Mouse (Mus musculus): ENCODE measurements around the gene Ube2o.
"Not testable (repeated sequence)": the region's sequence is repeated elsewhere in the genome, so short reads cannot be mapped to it uniquely, and the experiment has no call there.

The Ube2o gene

DNA sequence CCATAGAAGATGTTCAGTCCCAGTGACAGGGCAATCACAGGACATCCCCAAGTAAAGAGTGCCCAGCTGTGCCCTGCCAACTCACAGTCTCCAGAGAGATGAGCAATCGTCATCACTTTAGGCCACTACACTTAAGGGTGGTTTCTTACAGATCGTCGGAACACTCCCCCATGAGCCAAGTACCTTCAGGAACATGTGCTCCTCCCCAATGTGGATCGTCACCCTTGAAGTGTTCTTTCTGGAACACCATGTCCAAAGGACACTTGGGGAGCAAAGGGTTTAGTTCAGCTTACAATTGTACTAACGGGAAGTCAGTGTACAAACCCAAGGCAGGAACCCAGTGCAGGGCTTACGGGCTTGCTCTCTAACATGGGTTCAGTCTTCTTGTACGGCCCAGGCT lies 69.1 kb downstream of the Ube2o start:
- no peak for DNase-seq (ENCODE audit: low spot score)

DNA sequence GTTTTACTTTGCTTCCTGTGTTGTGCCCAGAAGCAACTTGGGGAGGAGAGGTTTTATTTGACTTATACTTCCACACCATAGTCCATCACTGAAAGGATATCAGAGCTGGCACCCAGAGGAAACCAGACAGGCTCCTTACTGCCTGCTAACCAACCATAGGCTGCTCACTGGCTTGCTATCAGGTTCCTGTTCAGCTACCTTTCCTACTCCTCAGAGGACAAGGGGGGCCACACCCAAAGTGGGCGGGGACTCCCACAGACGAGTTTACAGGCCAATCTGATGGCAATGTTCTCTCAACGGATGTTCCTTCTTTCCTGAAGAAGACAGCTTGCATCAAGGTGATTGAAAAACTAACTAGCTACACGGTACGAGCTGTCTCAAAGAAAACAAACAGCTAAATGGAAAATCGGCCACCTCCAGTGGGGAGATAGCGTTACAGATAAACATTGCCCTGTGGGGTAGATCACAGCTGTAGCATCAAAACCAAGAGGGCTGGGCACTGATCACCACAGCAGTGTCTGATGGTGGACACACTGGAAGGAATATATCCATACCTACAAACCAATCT lies 69.9 kb downstream of the Ube2o start:
- no peak for DNase-seq (ENCODE audit: low spot score)

DNA sequence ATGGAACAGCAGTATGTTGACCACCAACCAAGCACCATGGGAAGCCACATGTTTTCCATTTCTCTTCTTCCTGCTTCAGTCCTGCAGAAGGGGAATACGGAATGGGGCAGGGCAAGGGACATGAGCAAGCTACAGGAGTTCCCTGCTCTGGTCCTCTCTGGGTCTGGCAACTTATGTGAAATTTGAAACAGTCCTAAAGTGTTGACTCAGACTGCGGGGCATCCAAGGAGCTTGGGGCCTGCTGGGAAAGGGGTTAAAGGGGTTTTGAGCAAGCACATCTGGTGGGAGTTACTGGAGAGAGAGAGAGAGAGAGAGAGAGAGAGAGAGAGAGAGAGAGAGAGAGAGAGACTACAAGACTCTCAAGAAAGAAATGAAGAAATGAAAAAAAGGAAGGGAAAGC lies 72.6 kb downstream of the Ube2o start:
- no peak for DNase-seq (ENCODE audit: low spot score)

DNA sequence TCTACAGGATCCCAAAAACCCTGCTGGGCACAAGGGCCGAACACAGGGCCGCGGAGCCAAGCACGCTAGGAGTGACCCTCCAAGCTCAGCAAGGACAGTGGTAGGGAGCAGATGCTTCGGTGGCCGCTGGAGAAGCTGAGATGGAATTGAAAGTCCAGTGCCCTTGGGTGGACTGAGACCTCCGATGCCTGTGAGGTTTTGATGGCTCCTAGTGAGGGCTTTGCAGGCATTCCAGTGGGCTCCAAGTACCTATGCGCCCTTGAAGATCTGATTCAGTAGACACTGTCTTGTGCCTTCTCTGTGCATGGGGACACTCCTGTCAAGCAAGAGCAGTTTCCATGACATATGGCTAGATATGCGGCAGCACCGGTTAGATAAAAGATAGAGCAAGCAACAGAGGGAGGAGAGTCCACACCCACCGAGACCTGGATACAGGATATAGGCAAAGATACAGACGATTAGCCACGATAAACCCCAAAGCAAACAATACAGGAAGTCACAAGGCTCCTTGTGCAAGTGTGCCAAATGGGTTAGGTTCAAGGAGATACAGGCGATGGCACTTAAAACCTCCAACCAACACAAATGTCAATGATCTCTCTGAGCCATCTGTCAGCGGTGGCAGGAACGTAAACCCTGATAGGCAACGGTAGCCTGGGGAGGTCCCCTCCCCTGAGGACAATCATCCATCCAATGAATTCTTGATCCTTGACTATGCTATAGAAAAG lies 74.9 kb downstream of the Ube2o start:
- no peak for DNase-seq (ENCODE audit: low spot score)

DNA sequence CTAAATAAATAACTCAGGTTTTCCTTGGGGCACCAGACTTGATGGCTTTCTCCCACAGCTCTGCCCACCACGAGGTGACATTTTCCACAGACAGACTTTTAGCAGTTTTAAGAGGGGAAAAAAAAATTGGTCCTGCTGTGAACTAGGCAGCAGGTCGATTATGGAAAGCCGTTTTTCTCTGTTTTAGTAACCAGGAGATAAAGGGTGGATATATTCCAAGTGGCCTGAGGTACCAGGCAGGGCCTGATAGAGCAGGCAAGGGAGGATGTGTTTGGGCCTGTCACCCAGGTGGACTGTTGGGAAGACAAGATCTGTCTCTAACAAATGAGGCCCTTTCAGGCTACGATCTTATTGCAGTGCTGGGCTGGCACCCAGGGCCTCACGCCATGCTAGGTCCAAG lies 75.7 kb downstream of the Ube2o start:
- DNase-seq (ENCODE audit: low spot score), result no peak

DNA sequence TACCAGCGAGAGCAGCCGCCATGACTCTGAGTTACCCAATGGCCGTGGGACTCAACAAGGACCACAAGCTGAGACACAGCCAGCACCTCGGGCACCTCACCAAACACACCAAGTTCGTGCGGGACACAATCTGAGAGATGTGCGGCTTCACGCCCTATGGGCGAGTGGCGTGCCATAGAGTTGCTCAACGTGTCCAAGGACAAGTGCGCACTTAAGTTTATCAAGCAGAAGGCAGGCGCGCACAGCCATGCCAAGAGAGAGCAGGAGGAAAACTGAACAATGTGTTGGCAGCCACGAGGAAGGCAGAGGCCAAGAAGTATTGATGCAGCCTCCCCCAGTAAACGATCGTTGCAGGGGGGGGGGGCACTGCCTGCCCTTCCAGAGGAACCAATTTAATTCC lies 76.7 kb downstream of the Ube2o start:
- DNase-seq (ENCODE audit: low spot score), result no peak

DNA sequence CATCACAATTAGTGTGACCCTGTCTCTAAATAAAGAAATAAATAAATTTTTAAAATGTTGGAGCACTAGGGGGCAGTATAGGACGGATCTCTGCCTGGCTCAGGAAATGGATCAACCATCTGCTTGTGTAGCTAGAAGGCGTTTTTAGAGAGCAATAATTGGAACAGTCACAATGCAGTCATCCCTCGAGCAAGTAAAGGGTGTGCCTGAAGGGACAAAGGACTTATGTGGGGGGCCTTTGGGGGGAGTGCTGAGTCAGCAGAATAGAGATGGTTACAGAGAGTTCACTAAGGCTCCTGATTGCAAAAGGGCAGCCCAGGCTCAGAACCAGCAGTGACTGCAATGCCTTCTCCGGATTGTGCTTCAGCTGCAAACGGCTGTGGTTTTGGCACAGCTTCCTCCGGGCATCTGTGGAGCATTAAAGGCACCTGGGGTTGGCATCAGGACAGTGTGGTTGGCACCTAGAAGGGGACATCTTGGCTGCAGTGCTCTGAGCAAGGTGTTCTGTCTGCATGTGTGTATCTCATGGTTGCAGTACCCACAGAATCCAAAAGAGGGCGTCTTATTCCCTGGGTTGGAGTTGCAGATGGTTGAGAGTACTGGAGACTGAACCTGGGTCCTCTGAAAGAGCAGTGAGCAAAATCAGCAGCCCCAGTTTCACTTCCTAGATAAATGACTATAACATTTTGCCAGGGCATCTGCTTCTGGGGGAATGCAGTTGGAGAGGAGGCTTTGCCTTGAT lies 80.1 kb downstream of the Ube2o start:
- peak; percentile 58 for DNase-seq (ENCODE audit: low spot score)

DNA sequence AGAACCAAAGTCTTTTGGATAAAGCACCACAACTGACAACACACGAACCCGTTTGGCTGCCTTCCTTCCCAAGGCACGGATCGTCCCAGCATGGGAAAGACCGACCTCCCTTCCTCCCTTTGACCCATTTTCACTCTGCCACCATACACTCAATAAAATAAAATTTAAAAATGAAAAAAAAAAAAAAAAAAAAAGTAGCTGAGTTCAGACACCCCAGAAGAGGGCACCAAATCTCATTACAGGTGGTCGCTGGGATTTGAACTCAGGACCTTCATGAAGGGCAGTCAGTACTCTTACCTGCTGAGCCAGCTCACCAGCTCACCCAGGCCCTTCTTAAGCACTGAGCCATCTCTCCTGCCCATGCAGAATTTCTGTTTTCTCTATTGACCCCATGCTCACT lies 82.2 kb downstream of the Ube2o start:
- no peak for DNase-seq (ENCODE audit: low spot score)

DNA sequence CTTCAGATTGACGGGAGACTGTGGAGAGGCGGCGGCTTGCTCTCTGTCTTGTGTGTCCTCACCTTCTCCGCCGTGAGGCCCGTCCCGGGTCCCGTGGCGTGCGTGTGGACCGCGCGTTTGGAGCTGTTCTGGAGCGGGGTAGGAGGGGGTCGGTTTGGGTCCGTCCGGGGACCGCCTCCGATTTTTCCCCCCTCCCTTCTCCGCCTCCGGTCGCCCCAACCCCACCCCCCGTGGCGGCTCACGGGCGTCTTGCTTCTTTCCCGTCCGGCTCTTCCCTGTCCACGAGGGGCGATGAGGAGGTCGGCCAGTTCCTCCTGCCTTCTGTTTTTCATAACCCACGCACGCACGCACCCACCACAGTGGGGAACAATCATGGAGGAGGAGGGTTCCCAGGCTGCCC lies 82.7 kb downstream of the Ube2o start:
- DNase-seq (ENCODE audit: low spot score), result no peak

DNA sequence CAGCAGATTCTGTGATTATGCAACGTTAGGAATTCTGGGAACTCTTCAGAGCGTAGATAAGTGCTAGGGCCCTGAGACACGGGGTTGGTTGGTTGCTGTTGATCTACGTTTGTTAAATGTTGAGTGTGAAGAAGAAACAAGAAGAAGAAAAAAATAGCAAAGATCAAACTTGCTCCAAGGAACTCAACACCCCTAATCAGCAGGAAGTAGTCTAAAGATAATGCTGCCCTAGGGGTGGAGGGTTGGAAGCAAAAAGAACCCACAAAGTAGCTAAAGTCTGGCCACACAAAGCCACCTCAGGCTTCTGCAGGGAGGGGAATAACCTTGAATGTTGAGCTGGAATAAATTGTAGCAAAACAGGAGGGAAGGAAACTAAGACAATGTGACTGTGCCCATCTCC lies 83.9 kb downstream of the Ube2o start:
- no peak for DNase-seq (ENCODE audit: low spot score)

DNA sequence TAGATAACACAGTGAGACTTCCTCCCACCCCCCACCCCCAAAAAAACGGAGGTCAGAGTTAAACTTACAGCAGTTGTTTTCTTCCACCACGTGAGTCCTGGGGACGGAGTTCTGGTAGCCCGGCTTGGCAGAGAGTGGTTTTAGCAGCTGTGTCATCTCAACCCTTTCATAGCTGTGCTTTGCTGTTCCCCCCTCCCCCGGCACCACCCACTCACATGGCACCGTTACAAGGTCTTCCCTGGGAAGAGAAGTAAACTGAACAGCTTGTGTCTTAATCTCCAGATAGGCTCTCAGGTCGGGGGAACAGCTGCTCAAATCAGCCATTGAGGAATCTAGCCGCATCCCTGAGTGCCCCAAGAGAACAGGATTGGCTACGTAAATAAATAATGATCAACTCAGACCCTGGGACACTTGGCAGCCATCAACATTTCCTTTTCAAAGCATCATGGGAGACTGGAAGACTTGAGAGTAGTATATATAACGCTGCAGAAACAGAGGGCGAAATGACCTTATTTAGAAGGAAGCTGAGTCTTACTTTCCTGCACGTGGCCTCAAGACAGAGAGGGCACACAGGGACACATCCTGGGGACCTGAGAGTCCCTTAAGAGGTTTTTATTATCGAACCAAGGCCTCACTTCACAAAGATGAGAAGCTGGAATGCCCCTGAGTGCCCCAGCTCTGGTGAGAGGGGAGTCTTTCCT lies 86.6 kb downstream of the Ube2o start:
- DNase-seq (ENCODE audit: low spot score), result peak; percentile 20

DNA sequence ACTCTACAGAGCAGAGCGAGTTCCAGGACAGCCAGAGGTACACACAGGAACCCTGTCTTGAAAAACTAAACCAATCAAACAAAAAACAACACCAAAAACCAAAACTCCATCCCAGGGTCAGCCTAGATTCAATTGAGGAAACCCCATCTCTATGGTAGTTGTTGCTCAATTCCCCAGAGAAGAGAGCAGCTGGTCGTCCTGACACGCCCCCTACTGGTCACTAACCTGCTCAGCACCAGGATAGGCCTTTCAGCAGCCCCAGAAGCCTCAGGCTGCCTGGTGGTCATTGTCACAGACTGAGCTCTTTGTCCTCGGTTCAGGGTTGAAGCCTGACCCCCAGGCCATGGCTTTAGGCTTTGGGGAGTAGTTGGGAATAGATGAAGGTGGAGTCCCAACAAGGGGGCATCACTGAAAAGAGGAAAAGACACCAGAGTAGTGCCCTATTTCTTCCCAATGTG lies 87.4 kb downstream of the Ube2o start, which contains the start of gene Prpsap1:
Gene Prpsap1 (minus strand): TSS at position 408 of the 458 bp plus-strand sequence.
- peak; percentile 59 for DNase-seq (ENCODE audit: low spot score)

DNA sequence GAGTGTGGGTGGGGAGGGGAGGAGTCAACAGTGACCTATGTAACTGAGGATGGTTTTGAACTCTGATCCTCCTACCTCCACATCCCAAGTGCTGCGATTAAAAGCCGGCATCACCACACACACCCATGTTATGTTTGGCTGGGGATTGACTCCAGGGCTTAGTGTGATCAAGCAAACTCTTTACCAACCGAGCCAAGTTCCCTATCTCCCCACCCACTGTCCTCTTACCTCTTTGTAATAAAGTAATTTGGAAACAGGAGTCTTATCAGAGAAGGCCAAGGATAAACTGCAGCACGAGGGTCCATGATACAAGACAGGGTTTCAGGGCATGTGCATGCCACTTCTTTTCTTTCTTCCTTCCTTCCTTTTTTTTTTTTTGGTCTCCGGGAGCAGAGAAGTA lies 88.1 kb downstream of the Ube2o start:
- DNase-seq (ENCODE audit: low spot score), result no peak

DNA sequence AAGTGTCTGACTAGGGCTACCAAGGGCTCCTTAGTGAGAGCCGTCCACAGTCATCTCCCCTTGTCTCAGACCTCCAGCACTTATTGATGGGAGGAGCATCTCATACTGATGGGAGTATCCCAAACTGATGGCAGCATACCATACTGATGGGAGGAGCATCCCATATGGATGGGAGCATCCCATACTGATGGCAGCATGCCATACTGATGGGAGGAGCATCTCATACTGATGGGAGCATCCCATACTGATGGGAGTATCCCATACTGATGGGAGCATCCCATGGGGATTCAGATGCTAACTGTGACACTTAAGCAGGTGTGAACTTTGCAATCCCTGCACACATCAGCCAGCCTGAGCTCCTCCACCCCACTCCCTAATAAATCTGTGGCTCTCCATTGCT lies 88.7 kb downstream of the Ube2o start:
- DNase-seq (ENCODE audit: low spot score), result not testable (repeated sequence)

DNA sequence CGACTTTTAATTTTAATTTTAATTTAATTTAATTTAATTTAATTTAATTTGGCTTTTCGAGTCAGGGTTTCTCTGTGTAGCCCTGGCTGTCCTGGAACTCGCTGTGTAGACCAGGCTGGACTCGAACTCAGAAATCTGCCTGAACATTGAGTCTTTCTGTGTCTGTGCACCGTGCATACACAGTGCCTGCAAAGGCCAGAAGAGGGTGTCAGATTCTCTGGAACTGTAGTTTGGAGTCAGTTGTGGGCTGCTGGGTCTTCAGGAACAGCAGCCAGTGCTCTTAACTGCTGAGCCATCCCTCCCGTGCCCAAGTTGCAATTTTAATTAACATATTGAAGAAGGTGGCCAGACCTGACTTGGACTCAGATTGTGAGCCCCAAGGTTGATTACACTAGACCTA lies 89.9 kb downstream of the Ube2o start:
- peak; percentile 22 for DNase-seq (ENCODE audit: low spot score)

DNA sequence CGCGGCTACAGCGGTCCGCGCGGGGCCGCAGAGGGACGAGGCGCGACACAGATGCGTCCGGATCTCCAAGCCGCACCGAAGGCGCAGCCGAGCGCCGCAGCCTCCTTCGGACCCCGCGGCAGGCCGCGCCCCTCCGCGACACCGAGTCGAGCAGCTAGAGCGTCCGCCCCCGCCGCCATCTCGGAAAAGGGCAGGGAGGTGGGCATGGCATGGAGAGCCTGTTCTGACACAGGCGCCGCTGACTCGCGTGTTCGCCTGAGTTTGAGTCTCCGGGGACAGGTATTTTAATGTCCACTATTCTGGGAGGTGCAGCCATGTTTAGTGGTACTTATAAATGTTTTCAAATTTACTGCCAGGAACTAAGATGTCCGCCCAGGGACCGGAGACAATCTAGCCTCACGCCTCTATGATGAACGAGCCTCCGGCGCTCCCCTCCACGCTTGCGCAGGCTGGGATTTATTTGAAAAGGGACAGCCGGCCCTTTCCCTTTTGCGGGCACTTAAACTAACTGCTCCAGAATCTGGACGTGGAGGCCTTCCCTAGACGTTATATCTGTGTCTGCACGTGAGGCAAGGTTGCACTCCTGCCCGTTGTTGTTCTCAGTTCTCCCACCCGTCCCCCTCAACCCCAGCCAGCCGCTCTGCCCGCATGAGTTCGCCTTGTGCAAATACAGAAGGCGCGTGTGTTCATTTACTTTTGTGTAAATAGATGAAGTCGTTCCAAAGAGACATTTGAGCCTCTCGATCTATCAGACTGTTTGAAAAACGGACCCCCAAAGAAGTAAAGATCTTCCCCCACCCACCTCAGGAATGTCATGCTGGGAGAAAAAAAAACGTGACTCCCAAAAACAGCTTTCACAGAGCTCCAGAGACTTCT lies 90.8 kb downstream of the Ube2o start:
- DNase-seq (ENCODE audit: low spot score), result peak; percentile 91

DNA sequence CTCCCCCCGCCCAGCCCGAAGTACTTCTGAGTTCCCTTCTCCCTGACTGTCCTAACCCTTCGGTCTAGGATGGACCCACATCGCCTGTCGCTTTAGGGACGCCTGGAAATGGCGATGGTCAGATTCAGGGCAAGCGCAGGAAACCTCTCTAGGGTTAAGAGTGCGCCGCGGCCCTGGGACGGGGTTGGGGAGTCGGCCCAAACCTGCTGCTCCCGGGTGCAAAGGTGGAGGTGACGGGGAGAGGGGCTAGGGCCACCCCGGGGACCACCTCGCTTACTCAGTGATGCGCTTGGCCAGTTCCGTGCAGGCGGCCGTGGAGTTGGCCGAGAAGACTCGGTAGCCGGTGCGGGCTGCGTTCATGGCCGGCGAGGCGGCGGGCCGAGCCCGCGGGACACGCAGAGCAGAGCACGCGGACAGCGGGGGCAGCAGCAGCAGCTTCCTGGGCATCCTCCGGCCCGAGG lies 91.4 kb downstream of the Ube2o start:
- DNase-seq (ENCODE audit: low spot score), result peak; percentile 39

DNA sequence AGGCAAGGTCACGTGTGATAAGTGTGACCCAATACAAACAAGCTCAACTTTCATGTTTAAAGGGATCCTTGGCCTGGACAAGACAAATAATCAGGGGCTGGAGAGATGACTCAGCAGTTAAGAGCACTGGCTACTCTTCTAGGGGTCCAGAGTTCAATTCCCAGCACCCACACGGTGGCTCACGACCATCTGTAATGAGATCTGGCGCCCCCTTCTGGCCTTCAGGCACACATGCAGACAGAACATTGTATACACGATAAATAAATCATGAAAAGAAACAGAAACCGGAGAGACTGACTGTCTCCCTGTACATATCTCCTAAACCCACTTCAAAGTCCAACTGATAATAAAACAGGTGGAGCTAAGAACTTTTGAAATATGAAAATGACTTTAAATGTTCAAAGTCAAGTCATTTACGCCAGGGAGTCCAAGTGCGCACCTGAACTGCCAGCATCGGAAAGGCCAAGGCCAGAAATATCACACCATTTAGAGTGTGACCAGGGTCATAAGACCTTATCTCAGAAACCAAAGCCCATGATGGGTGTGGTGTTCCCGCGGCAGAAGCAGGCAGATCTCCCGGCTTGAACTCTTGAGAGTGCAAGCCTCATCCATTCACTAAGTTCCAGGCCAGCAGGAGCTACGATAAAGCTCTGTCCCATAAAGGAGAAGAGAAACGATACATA lies 92.4 kb downstream of the Ube2o start:
- no peak for DNase-seq (ENCODE audit: low spot score)

DNA sequence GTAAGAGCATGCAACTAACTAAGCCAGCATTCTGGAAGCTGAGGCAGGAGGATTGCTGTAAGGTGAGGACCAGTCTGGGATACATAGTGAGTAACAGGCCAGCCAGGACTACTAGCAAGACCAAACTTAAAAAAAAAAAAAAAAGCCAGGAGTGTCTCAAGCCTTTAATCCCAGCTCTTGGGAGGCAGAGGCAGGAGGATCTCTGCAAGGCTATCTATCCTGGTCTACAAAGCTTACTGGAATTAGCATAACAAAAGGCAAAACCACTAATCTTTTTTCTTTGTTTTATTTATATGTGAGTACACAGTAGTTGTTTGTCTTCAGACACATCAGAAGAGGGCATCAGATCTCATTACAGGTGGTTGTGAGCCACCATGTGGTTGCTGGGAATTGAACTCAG lies 93.0 kb downstream of the Ube2o start:
- no peak for DNase-seq (ENCODE audit: low spot score)

All from MN1 (cell line).